Mouse (Mus musculus) brain, embryonic 14.5 days (tissue): ENCODE results near the gene Cst6. TPM values are rescaled to one million over a fixed set of nuclear protein-coding genes. Genes with fewer than 3 reads are reported as not detected.

ENCODE experiments used
- DNase-seq: peaks from one replicate; pipeline ENCODE4 v3.0.0-alpha.2; 2011; ENCODE audit warnings: low read depth
- CTCF ChIP-seq: fragments of 200-500 bp; IDR thresholded peaks from 2 replicates; pipeline ENCODE4 v1.5.1; 2012; ENCODE audit warnings: inconsistent platforms, mild to moderate bottlenecking, moderate library complexity, borderline replicate concordance; ENCODE audit not compliant: insufficient read depth, insufficient read length; ENCODE audit errors: extremely low read depth
- POLR2A ChIP-seq: fragments of 200-500 bp; IDR thresholded peaks from 2 replicates; pipeline ENCODE4 v1.6.1; 2012; ENCODE audit warnings: mild to moderate bottlenecking, inconsistent platforms, borderline replicate concordance; ENCODE audit not compliant: poor library complexity, insufficient read depth, insufficient read length, severe bottlenecking; ENCODE audit errors: extremely low read depth
- polyA plus RNA-seq: library from polyadenylated mRNA; depleted of rRNA; stranded (reverse); fragments of >200 nt; gene quantifications from 2 replicates; pipeline ENCODE4 v1.2.3, GENCODE M21; 2012; rRNA removed

The Cst6 gene
- polyA plus RNA-seq, 1 experiment: 1.6 TPM

- TF ChIP-seq POLR2A (no peak), CTCF (peak; percentile 27; the same call in 1 of the 2 replicates)
- no peak for DNase-seq
These were observed 43.1 kb downstream of the Cst6 start for GRCm38 (mm10) chr19:5306279-5306678.

- peak; percentile 59 for DNase-seq
- TF ChIP-seq POLR2A (no peak), CTCF (peak; percentile 66)
These were observed 46.9 kb downstream of the Cst6 start for GRCm38 (mm10) chr19:5302455-5302854.

DNA sequence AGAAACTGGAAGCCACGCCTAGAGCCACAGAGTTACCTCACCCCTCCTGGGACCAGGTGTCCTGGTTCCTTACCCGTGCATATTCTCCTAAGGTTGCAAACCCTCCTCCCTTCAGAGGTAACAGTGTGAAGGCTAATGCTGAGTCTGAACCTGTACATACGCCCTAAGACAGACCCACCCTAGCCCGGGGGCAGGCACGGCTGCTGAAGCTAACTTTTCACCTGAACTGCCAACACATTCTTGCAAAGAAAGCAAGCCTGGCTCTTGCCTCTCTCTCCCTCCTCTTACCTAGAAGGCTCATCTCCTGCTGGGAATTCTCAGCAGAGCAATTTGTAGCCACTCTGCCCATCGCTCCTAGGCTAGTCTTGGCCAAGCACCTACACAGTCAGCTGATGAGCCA, 48.8 kb downstream of the Cst6 start:
- no peak for DNase-seq

GRCm38 (mm10) chr19:5297903-5298800, 51.2 kb downstream of the Cst6 start, which contains the start of gene Gal3st3:
TSS of gene Gal3st3 (plus strand) at chr19:5298331.
- TF ChIP-seq CTCF (no peak), POLR2A (peak; percentile 52; the same call in 1 of the 2 replicates)

More for the DNA sequence above, 48.8 kb downstream of the Cst6 start:
- TF ChIP-seq CTCF (no peak), POLR2A (no peak)

GRCm38 (mm10) chr19:5296630-5297029, 52.7 kb downstream of the Cst6 start:
- DNase-seq: no peak
- TF ChIP-seq POLR2A: no peak
- TF ChIP-seq CTCF: no peak

More at GRCm38 (mm10) chr19:5297903-5298800, 51.2 kb downstream of the Cst6 start, which contains the start of gene Gal3st3:
- peak; percentile 88 for DNase-seq

DNA sequence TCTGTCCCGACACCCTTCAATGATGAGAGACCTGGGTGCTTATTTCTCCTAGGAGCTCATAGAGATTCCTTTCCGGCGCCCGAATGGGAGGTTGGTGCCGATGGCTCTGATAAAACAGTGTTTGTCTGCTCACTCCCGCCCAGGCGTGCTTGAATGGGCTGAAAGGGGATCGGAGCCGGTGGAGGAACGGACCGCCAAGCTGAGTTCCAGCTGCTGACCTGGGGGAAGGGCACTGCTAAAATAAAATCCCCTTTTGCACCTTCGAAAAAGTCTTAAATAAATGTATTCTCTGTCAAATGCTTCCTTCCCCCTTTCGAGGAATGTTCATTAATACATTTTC, 53.7 kb downstream of the Cst6 start:
- no peak for DNase-seq

GRCm38 (mm10) chr19:5294972-5295735, 54.2 kb downstream of the Cst6 start, which contains the start of gene Sf3b2:
TSS of gene Sf3b2 (minus strand) at chr19:5295455.
- DNase-seq: peak; percentile 100
- peak; percentile 53; the same call in 1 of the 2 replicates for TF ChIP-seq POLR2A
- TF ChIP-seq CTCF: peak; percentile 82

More for the DNA sequence above, 53.7 kb downstream of the Cst6 start:
- TF ChIP-seq POLR2A (no peak), CTCF (no peak)

Other genes with a start within 250 kb of the Cst6 start
- gene Rab1b, start 242.5 kb downstream of the Cst6 start, polyA plus RNA-seq: 195 and 205 TPM in 2 replicates
- 117 and 134 TPM in 2 replicates for gene Klc2, start 231.0 kb downstream of the Cst6 start, polyA plus RNA-seq
- 50.2 and 71.6 TPM in 2 replicates for gene Pacs1, start 76.5 kb downstream of the Cst6 start, polyA plus RNA-seq
- 178 and 192 TPM in 2 replicates for gene Sf3b2, start 54.1 kb downstream of the Cst6 start, polyA plus RNA-seq
- gene Gal3st3, start 51.2 kb downstream of the Cst6 start, polyA plus RNA-seq: 45.5 and 55.4 TPM in 2 replicates
- gene Catsper1, start 13.8 kb downstream of the Cst6 start, polyA plus RNA-seq: not detected in 2 replicates
- gene Eif1ad, start 17.2 kb upstream of the Cst6 start, polyA plus RNA-seq: 37.2 and 38.4 TPM in 2 replicates
- 181 and 258 TPM in 2 replicates for gene Banf1, start 17.6 kb upstream of the Cst6 start, polyA plus RNA-seq
- 40.9 and 65.0 TPM in 2 replicates for gene Sart1, start 39.1 kb upstream of the Cst6 start, polyA plus RNA-seq
- 0.04 and 0.20 TPM in 2 replicates for gene Tsga10ip, start 53.0 kb upstream of the Cst6 start, polyA plus RNA-seq
- gene Drap1, start 75.4 kb upstream of the Cst6 start, polyA plus RNA-seq: 224 and 257 TPM in 2 replicates
- 86.4 and 106 TPM in 2 replicates for gene AI837181, start 75.6 kb upstream of the Cst6 start, polyA plus RNA-seq
- gene Fosl1, start 98.0 kb upstream of the Cst6 start, polyA plus RNA-seq: not detected in 2 replicates
- 9.6 and 12.1 TPM in 2 replicates for gene Ccdc85b, start 108.3 kb upstream of the Cst6 start, polyA plus RNA-seq
- 179 and 266 TPM in 2 replicates for gene Fibp, start 111.0 kb upstream of the Cst6 start, polyA plus RNA-seq
- gene Ctsw, start 118.9 kb upstream of the Cst6 start, polyA plus RNA-seq: 2.9 and 3.7 TPM in 2 replicates
- 47.7 and 58.5 TPM in 2 replicates for gene Efemp2, start 124.4 kb upstream of the Cst6 start, polyA plus RNA-seq
- 46.4 and 73.2 TPM in 2 replicates for gene Mus81, start 138.8 kb upstream of the Cst6 start, polyA plus RNA-seq
- 1,637 and 1,665 TPM in 2 replicates for gene Cfl1, start 140.9 kb upstream of the Cst6 start, polyA plus RNA-seq
- 2.5 and 4.7 TPM in 2 replicates for gene 1700020D05Rik, start 154.2 kb upstream of the Cst6 start, polyA plus RNA-seq
- 92.3 and 123 TPM in 2 replicates for gene Snx32, start 161.0 kb upstream of the Cst6 start, polyA plus RNA-seq
- gene Ovol1, start 211.1 kb upstream of the Cst6 start, polyA plus RNA-seq: 0.31 and 0.42 TPM in 2 replicates
- gene Ap5b1, start 218.5 kb upstream of the Cst6 start, polyA plus RNA-seq: 2.6 and 4.5 TPM in 2 replicates